Mouse (Mus musculus) megakaryocyte-erythroid progenitor cell, adult 5 weeks (primary cell): ENCODE results near the gene Mthfd2. TPM values are rescaled to one million over a fixed set of nuclear protein-coding genes. Genes with fewer than 3 reads are reported as not detected.

ENCODE experiments used
- polyA plus RNA-seq: library from polyadenylated mRNA; stranded (reverse); fragments of >175 nt; gene quantifications from 2 replicates; pipeline ENCODE4 v1.2.3, GENCODE M21; 2012

Gene Mthfd2
- polyA plus RNA-seq = 12.6 and 17.0 TPM in 2 replicates

DNA sequence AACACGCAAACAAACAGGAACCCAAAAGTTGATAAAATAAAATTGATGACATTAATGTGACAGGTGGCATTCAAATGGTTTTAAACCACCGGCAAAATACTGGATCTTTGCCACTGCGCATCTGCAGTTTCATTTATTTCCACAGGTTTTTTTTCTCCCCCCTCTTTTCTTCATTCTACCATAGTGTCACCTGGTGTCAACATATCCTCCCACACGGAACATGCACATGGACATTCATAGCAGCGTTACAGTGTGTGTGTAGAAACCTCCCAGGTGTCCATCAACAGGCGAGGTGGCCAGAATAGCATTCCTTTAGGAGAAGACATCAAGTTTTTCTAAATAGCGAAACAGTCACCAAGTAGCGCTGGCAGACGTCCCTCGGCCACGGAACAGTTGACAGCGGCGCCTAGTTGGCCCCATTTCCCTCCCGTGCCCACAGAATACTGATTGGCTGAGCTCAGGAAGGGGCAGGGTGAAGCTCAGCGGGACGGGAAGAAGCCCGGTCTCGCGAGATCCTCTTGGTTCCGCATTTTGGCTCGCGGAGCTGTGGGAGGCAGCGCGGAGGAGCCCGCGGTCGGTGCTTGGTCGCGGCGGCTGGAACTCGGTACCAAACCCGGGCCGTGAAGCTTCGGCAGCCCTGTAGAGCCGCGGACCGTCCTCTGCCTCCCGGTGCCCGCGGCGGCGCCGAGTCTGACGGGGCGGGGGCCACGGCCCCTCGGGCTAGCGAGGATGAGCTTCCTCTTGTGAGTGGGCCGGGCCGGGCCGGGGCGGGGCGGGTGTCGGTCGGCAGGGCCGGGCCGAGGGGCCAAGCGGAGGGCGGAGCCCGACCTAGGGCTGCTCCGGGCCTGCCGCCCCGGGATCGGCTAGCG lies at the start of gene Mthfd2, which contains the start of gene Mob1a:
Mthfd2 (minus strand) TSS at position 384 of the 869 bp plus-strand sequence.
Mob1a (plus strand) TSS at position 492 of the 869 bp plus-strand sequence.

DNA sequence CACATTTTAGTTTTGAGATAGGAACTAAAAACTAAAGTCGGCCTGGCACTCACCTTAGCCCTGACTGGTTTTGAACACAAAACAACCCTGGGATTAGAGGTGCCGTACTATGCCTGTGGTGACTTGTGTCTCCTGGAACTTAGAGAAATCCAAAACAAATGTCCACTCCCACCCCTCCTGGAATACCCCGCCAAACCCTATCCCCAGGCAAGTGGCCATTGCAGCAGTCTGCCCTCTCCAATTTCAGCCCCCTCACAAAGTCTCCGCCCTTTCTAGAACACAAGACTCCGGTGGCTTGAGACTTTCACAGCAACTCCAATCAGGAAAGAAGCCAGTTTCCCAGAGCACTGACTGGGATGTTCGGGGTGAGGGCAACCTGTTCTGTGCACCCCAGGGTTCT lies 23.2 kb upstream of the Mthfd2 start, which contains the start of gene Bola3:
Bola3 (plus strand) TSS at position 275 of the 400 bp plus-strand sequence.

Other genes with a start within 250 kb of the Mthfd2 start
- gene Pcgf1, start 248.0 kb downstream of the Mthfd2 start, polyA plus RNA-seq = 8.0 and 8.6 TPM in 2 replicates
- 0.29 and 0.54 TPM in 2 replicates for gene Lbx2, start 239.5 kb downstream of the Mthfd2 start, polyA plus RNA-seq
- gene Ccdc142, start 224.3 kb downstream of the Mthfd2 start, polyA plus RNA-seq = 7.9 and 8.7 TPM in 2 replicates
- gene Gm42688, start 224.3 kb downstream of the Mthfd2 start, polyA plus RNA-seq = 4.3 and 4.9 TPM in 2 replicates
- 37.3 and 44.4 TPM in 2 replicates for gene Mrpl53, start 216.9 kb downstream of the Mthfd2 start, polyA plus RNA-seq
- gene Mogs, start 210.4 kb downstream of the Mthfd2 start, polyA plus RNA-seq = 188 and 205 TPM in 2 replicates
- 60.5 and 62.6 TPM in 2 replicates for gene Wbp1, start 204.3 kb downstream of the Mthfd2 start, polyA plus RNA-seq
- gene Ino80b, start 200.5 kb downstream of the Mthfd2 start, polyA plus RNA-seq = 241 and 250 TPM in 2 replicates
- 16.5 and 24.1 TPM in 2 replicates for gene Rtkn, start 190.4 kb downstream of the Mthfd2 start, polyA plus RNA-seq
- gene Wdr54, start 169.5 kb downstream of the Mthfd2 start, polyA plus RNA-seq = 0.34 TPM in 1 of 2 replicates, not detected in the other
- 0.07 and 0.10 TPM in 2 replicates for gene 1700003E16Rik, start 169.5 kb downstream of the Mthfd2 start, polyA plus RNA-seq
- gene Dctn1, start 160.0 kb downstream of the Mthfd2 start, polyA plus RNA-seq = 242 and 327 TPM in 2 replicates
- gene Slc4a5, start 106.1 kb downstream of the Mthfd2 start, polyA plus RNA-seq = 0.46 and 0.62 TPM in 2 replicates
- 80.4 and 99.8 TPM in 2 replicates for gene Mob1a, start 108 bp upstream of the Mthfd2 start, polyA plus RNA-seq
- 24.8 and 34.2 TPM in 2 replicates for gene Bola3, start 23.2 kb upstream of the Mthfd2 start, polyA plus RNA-seq
- 39.0 and 49.7 TPM in 2 replicates for gene Tet3, start 133.2 kb upstream of the Mthfd2 start, polyA plus RNA-seq
- gene Dguok, start 181.1 kb upstream of the Mthfd2 start, polyA plus RNA-seq = 18.6 and 20.8 TPM in 2 replicates
- gene Actg2, start 210.4 kb upstream of the Mthfd2 start, polyA plus RNA-seq = not detected in 2 replicates
- gene Stambp, start 246.8 kb upstream of the Mthfd2 start, polyA plus RNA-seq = 2.0 and 2.2 TPM in 2 replicates